Mouse (Mus musculus): ENCODE data around the gene Themis2. TPM values are rescaled to one million over a fixed set of nuclear protein-coding genes. Genes with fewer than 3 reads are reported as not detected.
"Not testable (repeated sequence)": the region's sequence is repeated elsewhere in the genome, so short reads cannot be mapped to it uniquely, and the experiment has no call there.

Themis2 gene
- total RNA-seq, 2 experiments from 2014 or later, result 0.89 to 1.3 TPM

GRCm38 (mm10) chr4:132802171-132802637 is 6.0 kb upstream of the Themis2 start:
- DNase-seq (ENCODE audit: low spot score in 2 of 2), result no peak
- intact Hi-C loops (cut with DNase I), result no loop called here

DNA sequence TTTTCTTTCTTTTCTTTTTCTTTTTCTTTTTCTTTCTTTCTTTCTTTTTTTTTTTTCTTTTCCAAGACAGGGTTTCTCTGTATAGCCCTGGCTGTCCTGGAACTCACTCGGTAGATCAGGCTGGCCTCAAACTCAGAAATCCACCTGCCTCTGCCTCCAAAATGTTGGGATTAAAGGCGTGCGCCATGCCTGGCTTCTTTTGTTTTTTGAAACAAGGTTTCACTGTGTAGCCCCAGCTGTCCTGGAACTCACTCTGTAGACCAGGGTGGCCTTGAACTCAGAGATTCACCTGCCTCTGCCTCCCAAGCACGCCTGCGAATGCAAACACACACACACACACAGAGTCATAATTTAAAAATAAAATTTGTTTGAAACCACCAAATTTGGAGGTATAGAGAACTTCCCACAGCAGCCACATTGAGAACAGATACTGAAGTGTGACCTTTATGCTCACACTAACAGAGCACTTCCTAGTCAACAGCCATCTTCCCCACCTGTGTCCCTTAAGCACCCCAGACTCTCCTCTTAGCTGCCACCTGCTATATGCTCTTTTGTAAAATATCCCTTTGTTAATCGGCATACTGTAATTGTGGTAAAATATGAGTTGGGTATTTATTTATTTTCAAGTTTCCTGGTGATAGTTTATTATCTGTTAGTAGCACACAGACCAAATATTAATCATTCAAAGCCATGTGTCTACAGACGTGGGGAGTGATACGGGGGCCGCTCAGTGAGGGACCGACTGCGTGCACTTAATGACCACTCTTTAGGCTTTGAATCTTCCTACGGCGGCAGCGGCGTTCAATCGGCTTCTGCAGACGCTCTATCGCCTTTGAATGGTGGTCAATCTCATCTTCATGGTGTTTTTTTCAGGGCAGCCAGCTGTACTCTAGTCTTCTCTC is 5.2 kb upstream of the Themis2 start:
- intact Hi-C loops (cut with DNase I), result no loop called here
- DNase-seq (ENCODE audit: low spot score in 2 of 2), result no peak

DNA sequence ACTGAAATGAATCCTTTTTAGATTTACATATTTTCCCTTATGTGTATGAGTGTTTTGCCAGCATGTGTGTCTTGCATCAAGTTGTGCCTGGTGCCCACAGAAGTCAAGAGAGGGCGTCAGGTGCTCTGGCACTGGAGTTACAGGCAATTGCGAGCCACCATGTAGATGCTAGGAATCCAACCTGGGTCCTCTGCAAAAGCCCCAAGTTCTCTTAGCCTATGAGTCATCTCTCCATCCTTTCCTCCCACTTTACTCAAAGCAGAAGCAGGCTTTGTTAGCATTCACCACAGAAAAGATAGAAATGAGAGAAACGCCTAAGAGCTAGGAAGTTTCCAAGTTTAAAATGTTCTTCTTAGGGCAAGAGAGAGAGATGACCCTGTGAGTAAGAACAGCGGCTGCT is 3.7 kb upstream of the Themis2 start:
- DNase-seq (ENCODE audit: low spot score in 2 of 2), result no peak
- intact Hi-C loops (cut with DNase I), result no loop called here

- DNase-seq (ENCODE audit: low spot score in 2 of 2); intact Hi-C loops (cut with DNase I): not testable (repeated sequence)
Measured at GRCm38 (mm10) chr4:132798666-132799065, 2.5 kb upstream of the Themis2 start.

DNA sequence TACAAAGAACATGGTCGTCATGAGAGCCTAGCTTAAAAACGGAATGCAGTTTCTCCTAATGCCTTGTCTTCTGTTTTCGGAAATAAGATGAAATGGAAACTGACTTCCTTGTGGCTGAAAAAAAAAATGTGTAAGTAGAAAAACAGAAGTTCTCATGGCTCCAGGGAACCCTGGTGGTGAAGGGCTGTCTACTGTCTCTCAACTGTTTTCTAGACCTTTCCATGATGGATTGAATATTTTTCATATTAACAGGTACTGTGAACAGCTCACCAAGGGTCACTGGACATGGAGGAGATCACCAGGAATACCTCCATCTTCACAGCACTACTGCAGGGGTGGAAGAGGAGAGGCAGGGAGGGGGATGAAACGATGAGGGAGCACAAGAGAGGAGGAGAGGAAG is 1.8 kb upstream of the Themis2 start:
- DNase-seq (ENCODE audit: low spot score in 2 of 2), result no peak
- intact Hi-C loops (cut with DNase I), result no loop called here

DNA sequence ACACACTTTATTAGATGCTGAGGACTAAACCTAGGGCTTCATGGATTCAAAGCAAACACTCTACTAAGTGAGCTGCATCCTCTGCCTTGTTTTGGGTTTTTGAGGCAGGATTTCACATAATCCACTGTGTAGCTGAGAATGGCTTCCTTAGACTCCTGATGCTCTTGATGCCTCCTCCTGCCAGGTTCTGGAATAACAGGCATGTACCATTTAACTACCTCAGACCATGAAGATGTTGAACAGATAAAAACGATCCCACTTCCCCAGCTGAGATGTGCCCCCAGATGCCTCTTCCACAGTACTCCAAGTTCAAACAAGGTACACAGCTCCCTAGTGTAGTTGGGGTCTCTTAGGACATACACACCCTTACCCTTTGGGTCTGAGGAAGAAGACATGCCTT is 1.3 kb upstream of the Themis2 start:
- intact Hi-C loops (cut with DNase I), result no loop called here
- no peak for DNase-seq (ENCODE audit: low spot score in 2 of 2)

DNA sequence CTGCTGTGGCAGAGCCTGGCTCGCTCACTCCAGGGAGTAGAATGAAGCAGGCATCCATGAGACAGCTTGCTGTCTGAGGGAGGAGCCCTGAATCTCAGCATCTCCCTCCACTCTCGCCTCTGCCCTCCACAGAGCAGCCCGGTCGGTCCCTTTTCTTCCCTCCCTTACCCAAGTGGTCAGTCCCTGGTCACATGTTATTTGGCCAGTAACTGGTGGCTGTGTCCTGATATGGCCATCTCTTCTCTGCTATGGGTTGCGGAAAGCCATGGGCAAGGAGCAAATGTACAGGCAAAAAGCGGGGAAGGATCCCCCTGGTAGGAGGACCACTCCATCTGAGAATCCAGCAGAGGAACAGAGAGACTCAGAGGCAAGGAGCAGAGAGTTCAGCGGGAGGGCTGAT is 1.0 kb downstream of the Themis2 start:
- no peak for DNase-seq (ENCODE audit: low spot score in 2 of 2)
- intact Hi-C loops (cut with DNase I), result no loop called here

GRCm38 (mm10) chr4:132794760-132795159 is 1.4 kb downstream of the Themis2 start:
- intact Hi-C loops (cut with DNase I), result no loop called here
- no peak for DNase-seq (ENCODE audit: low spot score in 2 of 2)

GRCm38 (mm10) chr4:132794028-132794427 is 2.2 kb downstream of the Themis2 start:
- intact Hi-C loops (cut with DNase I), result no loop called here
- DNase-seq (ENCODE audit: low spot score in 2 of 2), result no peak

DNA sequence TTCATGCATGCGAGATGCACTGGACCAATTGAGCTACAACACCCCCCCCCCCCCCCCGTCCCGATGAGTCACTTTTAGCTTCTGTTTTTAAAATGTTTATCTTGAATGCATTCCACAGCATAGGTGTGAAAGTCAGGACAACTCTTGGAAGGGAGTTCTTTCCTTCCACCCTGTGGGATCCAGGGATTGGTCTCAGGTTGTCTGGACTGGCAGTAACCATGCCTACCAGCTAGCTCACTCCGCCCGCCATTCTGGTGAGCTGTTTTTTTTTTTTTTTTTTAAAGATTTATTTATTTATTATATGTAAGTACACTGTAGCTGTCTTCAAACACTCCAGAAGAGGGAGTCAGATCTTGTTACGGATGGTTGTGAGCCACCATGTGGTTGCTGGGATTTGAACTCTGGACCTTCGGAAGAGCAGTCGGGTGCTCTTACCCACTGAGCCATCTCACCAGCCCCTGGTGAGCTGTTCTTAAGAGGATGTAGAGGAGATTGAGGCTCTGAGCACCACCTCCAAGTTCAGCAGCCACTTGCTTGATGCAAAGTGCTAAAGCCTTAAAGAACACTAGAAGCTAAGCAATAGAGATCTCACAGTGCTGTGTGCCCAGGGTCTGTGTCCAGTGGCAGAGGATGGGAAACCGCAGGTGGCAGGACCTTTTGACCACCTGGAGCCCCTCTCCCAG is 2.7 kb downstream of the Themis2 start:
- DNase-seq (ENCODE audit: low spot score in 2 of 2); intact Hi-C loops (cut with DNase I): not testable (repeated sequence)

- intact Hi-C loops (cut with DNase I), result no loop called here
Measured at GRCm38 (mm10) chr4:132789731-132790130, 6.5 kb downstream of the Themis2 start.

DNA sequence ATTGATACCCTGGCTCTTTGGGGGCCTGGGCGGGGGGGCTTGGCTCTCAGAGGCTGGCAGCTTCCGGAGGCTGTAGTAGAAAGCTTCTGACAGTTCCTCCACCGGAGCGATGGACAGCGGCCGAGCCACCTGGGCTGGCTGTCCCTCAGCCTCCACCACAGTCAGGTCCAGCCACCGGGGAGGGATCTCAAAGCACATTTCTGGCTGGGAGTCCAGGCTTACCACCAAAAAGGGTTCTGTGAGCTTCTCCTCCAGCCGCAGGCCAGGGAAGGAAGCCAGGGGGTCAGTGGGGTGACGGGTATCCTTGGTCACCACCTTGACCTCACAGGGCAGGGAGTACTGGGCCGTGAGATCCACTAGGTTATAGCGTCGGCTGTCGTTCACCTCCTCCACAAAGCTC is 11.0 kb downstream of the Themis2 start:
- intact Hi-C loops (cut with DNase I), result no loop called here
- no peak for DNase-seq (ENCODE audit: low spot score in 2 of 2)

More at GRCm38 (mm10) chr4:132789731-132790130, 6.5 kb downstream of the Themis2 start:
- no peak for DNase-seq (ENCODE audit: low spot score in 2 of 2)

DNA sequence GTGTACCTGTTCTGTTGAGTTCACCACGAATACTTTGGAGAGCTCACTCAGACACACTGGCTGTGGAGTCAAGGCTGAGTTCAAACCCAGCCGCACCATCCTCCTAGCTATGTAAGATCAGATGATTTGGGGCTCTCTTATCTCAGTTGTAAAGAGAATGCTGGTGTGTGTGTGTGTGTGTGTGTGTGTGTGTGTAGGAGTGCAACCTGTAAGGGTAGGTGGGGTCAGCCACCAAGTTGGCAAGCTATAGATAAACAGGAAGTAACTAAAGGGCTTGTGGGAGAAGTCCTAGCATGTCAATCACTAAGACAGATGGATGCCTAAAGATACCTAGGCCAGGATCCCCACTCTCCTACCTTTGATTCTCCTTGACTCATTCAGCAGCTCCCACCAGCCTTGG is 12.5 kb downstream of the Themis2 start:
- no peak for DNase-seq (ENCODE audit: low spot score in 2 of 2)
- intact Hi-C loops (cut with DNase I), result no loop called here

GRCm38 (mm10) chr4:132780288-132780687 is 15.9 kb downstream of the Themis2 start:
- intact Hi-C loops (cut with DNase I), result no loop called here
- no peak for DNase-seq (ENCODE audit: low spot score in 2 of 2)

DNA sequence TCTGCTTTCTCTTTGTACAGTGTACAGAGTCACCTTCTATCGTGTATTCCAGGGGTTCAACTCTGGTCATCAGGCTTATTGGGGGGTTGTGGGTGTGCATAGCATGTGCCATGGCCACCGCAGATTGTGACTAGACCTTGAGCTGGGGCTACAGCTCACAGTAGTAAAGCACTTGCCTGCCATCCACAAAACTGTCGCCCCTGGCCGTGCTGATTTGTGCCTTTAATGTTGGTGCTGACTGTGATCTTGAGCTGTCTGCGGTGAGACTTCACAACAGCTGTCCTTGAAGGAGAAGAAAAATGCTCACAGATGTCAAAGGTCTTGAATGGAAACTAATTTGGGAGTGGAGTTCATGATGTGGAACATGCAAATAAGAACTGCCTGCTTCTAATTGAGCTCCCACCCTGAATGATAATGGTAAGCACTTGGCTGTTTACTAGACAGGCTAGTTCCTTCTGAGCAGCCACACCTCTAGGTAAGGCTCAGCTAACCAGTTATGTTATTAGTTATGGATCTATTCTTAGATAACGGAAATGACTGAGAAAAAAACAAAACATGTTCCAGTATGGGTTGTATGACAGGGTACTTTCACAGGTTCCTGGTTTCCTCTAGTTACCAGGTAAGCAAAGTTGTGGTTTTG is 17.5 kb downstream of the Themis2 start:
- DNase-seq (ENCODE audit: low spot score in 2 of 2), result no peak
- intact Hi-C loops (cut with DNase I), result loop anchor here (2.0 kb wide), 1 partner anchor 46 kb away; no protein-coding TSS in a partner anchor

DNA sequence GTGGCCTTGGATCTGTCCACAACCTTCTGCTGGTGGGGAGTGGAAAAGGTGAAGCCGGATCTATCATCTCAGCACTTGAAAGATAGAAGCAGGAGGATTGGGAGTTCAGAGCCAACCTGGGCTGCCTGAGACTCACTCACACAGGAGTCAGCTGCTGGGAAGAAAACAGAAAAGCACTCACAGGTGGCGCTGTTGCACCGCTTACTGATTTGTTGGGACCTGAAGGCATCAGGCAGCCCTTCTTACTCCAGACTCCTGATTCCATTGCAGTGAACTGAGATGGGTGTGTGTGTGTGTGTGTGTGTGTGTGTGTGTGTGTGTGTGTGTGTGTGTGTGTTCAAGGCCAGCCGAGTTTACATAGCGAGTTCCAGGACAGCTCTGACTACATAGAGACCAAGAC is 19.4 kb downstream of the Themis2 start:
- intact Hi-C loops (cut with DNase I), result no loop called here
- peak; percentile 71 to 79 for DNase-seq (ENCODE audit: low spot score in 2 of 2)

GRCm38 (mm10) chr4:132774905-132775304 is 21.3 kb downstream of the Themis2 start:
- DNase-seq (ENCODE audit: low spot score in 2 of 2), result no peak
- intact Hi-C loops (cut with DNase I), result no loop called here

DNA sequence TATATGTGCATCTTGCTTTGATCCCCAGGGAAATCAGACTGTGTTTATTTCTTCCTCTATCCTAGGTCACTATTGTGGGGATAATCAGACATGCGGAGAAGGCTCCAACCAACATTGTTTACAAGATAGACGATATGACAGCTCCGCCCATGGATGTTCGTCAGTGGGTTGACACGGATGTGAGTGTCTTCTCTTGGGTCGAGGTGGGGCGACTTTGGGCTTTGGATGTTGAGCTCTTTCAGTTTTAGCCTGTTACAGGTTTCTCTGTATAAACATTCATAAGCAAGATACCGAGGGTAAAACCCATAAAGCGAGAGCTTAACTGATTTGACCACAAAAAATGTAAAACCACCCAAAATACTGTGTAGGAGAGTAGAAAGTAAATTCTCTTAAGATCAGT is 24.4 kb downstream of the Themis2 start:
- intact Hi-C loops (cut with DNase I), result no loop called here
- no peak for DNase-seq (ENCODE audit: low spot score in 2 of 2)

DNA sequence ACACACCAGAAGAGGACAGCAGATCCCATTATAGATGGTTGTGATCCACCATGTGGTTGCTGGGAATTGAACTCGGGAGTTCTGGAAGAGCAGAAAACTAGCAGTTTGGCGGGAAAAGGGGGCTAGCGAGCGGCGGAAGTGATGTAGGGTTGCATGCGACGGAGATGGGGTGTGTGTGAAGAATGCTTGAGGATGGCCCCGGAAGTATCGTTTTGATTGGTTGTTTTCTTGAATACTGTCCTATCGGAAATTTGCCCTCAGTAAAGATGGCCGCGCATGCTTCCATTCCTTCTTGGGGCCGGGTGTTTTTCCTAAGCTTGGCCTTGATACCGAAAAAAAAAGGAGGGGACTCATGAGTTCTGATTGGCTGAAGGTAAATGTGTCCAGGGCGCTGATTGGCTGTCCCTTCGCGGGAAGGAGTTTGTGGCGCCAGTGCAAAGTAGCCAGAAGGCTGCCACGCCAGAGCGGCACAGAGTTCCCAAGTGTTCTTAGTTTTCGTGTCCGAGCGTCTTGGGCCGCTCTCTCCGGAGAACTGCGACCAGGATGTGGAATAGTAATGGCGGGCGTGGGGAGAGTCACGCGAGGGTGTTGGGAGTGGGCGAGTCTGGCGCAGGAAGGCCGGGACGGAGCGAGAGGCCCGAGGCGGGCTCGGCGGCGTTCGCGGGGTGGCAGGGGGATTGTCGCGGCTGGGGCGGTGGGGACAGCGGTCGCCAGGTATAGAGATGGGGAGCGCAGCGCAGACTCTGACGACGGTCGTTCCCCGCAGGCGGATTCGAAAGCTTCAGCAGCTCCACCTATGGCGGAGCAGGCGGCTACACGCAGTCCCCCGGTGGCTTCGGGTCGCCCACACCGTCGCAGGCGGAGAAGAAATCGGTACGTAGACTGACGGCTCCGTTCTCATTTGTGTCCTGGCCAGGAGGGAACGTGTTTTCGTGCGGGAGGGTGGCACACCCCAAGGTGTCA is 28.0 kb downstream of the Themis2 start, which contains the start of gene Rpa2:
TSS of gene Rpa2 (plus strand) at position 419 of the 963 bp plus-strand sequence.
- peak; percentile 97 to 99 for DNase-seq (ENCODE audit: low spot score in 2 of 2)
- intact Hi-C loops (cut with DNase I), result no loop called here

All from left cerebral cortex, postnatal 36 days (tissue).